Mouse (Mus musculus) embryonic facial prominence, embryonic 14.5 days (tissue): ENCODE measurements around the gene Itpk1. TPM values are rescaled to one million over a fixed set of nuclear protein-coding genes. Genes with fewer than 3 reads are reported as not detected.
A peak's percentile ranks its signal among the peaks of the same experiment; 100 is the strongest.

Source experiments
- ATAC-seq: fragments of 200-750 bp; cut with Nextera tagmentation; 2 replicates; pipeline ENCODE4 v1.8.0; 2017; ENCODE audit warnings: low read depth, moderate number of reproducible peaks, moderate TSS enrichment
- DNase-seq: peaks from one replicate; pipeline ENCODE4 v3.0.0-alpha.2; 2015; ENCODE audit warnings: low spot score
- H3K27ac ChIP-seq: fragments of 300-500 bp; sonication (generic); replicated peaks from 2 replicates; pipeline ENCODE4 v1.5.1; 2014; ENCODE audit warnings: low read depth, mild to moderate bottlenecking, low read length, moderate library complexity
- H3K27me3 ChIP-seq: fragments of 300-500 bp; sonication (generic); replicated peaks from 2 replicates; pipeline ENCODE4 v1.6.1; 2014; ENCODE audit warnings: low read length; ENCODE audit not compliant: control insufficient read depth, insufficient read depth
- H3K36me3 ChIP-seq: fragments of 300-500 bp; sonication (generic); 2 replicates; pipeline ENCODE4 v1.6.1; 2014; ENCODE audit warnings: low read length, mixed read lengths; ENCODE audit not compliant: control insufficient read depth, insufficient read depth
- H3K4me1 ChIP-seq: fragments of 300-500 bp; sonication (generic); 2 replicates; pipeline ENCODE4 v1.6.1; 2014; ENCODE audit warnings: antibody characterized with exemption, low read length; ENCODE audit not compliant: control insufficient read depth, insufficient read depth
- H3K4me2 ChIP-seq: fragments of 300-500 bp; sonication (generic); 2 replicates; pipeline ENCODE4 v1.6.1; 2014; ENCODE audit warnings: low read depth, mild to moderate bottlenecking, low read length, moderate library complexity, mixed read lengths
- H3K4me3 ChIP-seq: fragments of 300-500 bp; sonication (generic); 2 replicates; pipeline ENCODE4 v1.5.1; 2014; ENCODE audit warnings: low read depth, mild to moderate bottlenecking, low read length
- H3K9ac ChIP-seq: fragments of 300-500 bp; sonication (generic); 2 replicates; pipeline ENCODE4 v1.6.1; 2014; ENCODE audit warnings: low read depth, mild to moderate bottlenecking, low read length, moderate library complexity, mixed read lengths
- H3K9me3 ChIP-seq: fragments of 300-500 bp; sonication (generic); 2 replicates; pipeline ENCODE4 v1.6.1; 2016; ENCODE audit warnings: low read length; ENCODE audit not compliant: control insufficient read depth
- WGBS: fragments of 180-500 bp; shearing (Covaris S2); extraction: QIAGEN DNeasy Blood & Tissue Kit; methylation state at CpG from one replicate; pipeline ENCODE4 v1.1.7; 2014; 5-methylcytosine and 5-hydroxymethylcytosine counted together
- polyA plus RNA-seq: library from polyadenylated mRNA; unstranded; fragments of >200 nt; fragmentation: Nextera tagmentation; extraction: Ambion mirVana; gene quantifications from 2 replicates; pipeline ENCODE4 v1.2.1, GENCODE M21; 2014

Itpk1 gene
- polyA plus RNA-seq, 1 experiment from 2014 or later = 9.6 TPM

DNA sequence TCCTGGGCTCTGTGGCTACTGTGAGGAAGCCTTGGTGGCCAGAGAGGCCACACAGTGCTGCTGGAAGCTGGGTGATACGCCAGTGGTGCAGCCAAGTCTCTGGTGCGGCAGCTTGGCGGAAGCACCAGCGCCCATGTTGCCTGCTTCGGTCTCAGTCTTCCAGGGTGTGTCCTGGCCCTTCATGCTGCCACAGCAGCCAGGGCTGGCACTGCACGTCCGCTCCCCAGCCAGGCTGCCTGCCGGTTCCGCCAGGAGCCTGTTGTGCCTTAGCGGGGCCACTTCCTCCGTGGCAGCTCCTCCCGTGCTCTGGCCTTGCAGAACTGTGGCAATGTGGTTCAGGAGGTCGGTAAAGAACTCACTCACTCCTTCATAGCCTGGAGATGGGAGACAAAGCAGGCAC is 134.6 kb downstream of the Itpk1 start:
- whole genome bisulfite sequencing = 88% methylated on average over 13 of the region's 13 CpGs
- H3K4me1 ChIP-seq = no peaks in the 10 kb centered on the region
- 0 out of 2 replicates have a peak, but pooled peaks cover 10% of the 10 kb centered on the region for H3K36me3 ChIP-seq
- no peaks in the 10 kb centered on the region for H3K9me3 ChIP-seq
- H3K9ac ChIP-seq = no peak overlapping the region
- H3K27me3 ChIP-seq = no peaks in the 10 kb centered on the region
- H3K4me2 ChIP-seq = no peak overlapping the region
- H3K4me3 ChIP-seq = no peak overlapping the region
- H3K27ac ChIP-seq = no peak overlapping the region
- no peak for DNase-seq
- no peak for ATAC-seq

DNA sequence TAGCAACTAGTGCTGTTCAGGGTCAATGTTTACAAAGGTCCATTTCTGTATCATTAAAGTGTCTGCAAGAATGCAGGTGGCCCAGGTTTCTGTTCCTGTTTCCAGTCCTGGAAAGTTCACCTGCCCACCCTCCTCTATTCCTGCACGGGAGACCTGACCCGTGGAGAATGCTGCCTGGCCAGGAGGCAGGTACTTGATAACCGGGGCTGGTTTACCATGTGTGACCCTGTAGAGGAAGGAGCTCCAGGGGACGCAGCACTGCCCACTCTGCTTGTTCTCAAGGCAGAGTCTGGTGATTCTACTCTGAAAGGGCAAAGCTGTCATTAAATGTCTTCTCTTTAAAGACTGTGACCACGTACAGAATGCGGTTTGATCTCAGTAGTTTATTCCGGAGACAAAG is 136.5 kb downstream of the Itpk1 start:
- 65% methylated on average over 7 of the region's 7 CpGs for WGBS
- ATAC-seq (no peak), DNase-seq (no peak)
- Histone ChIP-seq H3K4me2 (no peak overlapping the region), H3K27me3 (no peaks in the 10 kb centered on the region), H3K27ac (no peak overlapping the region), H3K4me3 (no peak overlapping the region), H3K4me1 (no peaks in the 10 kb centered on the region), H3K36me3 (no peaks in the 10 kb centered on the region), H3K9me3 (no peaks in the 10 kb centered on the region), H3K9ac (no peak overlapping the region)

DNA sequence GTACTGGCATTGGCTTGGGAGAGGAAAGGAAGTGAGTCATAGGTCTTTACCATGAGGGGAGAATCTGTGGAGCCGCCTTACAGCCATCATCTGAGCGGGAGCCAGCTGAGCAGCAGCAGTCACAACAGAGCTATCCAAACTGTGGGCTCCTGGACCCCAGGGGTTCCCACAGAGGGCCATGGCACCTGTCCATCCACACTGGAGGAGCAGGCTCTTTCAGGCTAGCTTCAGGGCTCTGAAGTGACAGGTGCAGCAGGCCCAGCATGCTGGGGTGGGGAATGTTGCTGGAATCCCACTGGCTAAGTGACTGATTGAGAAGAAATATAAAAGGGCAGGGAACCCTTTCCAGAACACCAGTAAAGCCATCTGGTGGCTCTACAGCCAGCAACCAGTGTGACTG is 137.8 kb downstream of the Itpk1 start:
- Histone ChIP-seq H3K4me2 (no peak overlapping the region), H3K4me1 (no peaks in the 10 kb centered on the region), H3K4me3 (no peak overlapping the region), H3K27me3 (no peaks in the 10 kb centered on the region), H3K9me3 (no peaks in the 10 kb centered on the region), H3K27ac (no peak overlapping the region), H3K36me3 (no peaks in the 10 kb centered on the region), H3K9ac (no peak overlapping the region)
- 65% methylated on average over 2 of the region's 2 CpGs for WGBS
- DNase-seq (no peak), ATAC-seq (no peak; the same call in 1 of the 2 replicates)

DNA sequence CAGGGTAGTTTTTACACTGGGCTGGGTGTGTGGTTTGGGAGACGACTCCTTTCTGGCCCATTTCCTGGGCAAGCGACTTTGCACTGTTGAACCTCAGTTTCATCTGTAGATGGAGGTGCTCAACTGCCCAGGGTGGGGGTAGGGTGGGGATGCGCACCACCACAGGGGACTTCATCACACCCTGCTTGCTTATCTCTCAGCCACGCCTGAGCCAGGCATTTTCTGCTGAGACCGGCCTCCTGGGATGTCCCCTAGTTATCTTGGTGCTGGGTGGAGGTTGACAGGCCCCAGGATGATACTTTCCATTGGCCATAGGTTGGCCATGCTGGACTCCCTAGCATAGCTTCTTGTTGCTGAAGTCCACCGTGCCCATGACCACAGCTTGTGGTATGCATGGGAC is 139.6 kb downstream of the Itpk1 start:
- no peaks in the 10 kb centered on the region for H3K4me1 ChIP-seq
- WGBS = 78% methylated on average over 6 of the region's 6 CpGs
- DNase-seq (no peak), ATAC-seq (no peak)
- H3K27me3 ChIP-seq = no peaks in the 10 kb centered on the region
- H3K4me2 ChIP-seq = no peak overlapping the region
- no peak overlapping the region for H3K4me3 ChIP-seq
- no peaks in the 10 kb centered on the region for H3K9me3 ChIP-seq
- no peak overlapping the region for H3K27ac ChIP-seq
- H3K9ac ChIP-seq = no peak overlapping the region
- H3K36me3 ChIP-seq = no peaks in the 10 kb centered on the region

DNA sequence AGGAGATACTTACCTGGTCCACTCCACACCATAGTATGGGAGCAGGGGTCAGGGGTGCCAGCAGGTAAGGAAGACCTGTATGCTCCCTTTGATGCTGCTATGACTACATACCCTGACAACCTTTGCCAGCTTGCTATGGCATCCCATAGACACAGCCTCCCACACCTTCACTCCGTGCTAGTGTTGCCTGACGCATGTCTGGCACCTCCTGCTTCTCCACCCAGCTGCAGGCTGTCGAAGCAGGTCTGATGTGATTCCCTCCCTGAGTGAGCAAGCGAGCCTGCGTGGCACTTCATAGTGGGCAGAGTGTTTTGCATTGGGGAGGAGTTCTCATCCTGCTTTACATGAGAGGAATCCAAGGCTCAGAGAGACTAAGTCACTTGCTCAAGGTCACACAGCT is 147.4 kb downstream of the Itpk1 start:
- WGBS = 85% methylated on average over 5 of the region's 5 CpGs
- no peak overlapping the region for H3K27ac ChIP-seq
- DNase-seq = no peak
- ATAC-seq = no peak
- H3K4me3 ChIP-seq = no peak overlapping the region
- H3K4me1 ChIP-seq = no peaks in the 10 kb centered on the region
- H3K36me3 ChIP-seq = no peaks in the 10 kb centered on the region
- H3K4me2 ChIP-seq = no peak overlapping the region
- no peaks in the 10 kb centered on the region for H3K9me3 ChIP-seq
- H3K27me3 ChIP-seq = peaks cover 24% of the 10 kb centered on the region
- no peak overlapping the region for H3K9ac ChIP-seq

DNA sequence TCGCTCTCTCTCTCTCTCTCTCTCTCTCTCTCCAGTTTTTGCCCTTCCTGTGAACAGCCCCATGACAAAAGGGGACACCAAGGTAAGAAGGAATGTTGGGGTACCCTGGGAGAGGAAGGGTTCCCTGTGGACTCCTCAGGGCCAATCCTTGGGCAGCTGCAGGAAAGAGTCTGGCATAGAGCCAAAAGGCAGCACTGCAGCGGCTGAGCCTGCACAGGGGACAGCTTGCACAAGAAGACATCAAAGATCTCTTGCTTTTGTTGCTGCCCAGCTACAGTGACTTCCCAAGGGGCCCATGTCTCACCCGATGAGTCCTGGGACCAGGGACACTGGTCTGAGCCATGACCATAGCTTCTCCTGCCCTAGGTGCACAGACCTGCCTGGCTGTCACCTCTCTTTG is 148.9 kb downstream of the Itpk1 start:
- H3K9ac ChIP-seq = no peak overlapping the region
- no peak overlapping the region for H3K4me3 ChIP-seq
- ATAC-seq (peak; percentile 14; the same call in 1 of the 2 replicates), DNase-seq (no peak)
- no peak overlapping the region for H3K27ac ChIP-seq
- peaks cover 24% of the 10 kb centered on the region for H3K27me3 ChIP-seq
- H3K9me3 ChIP-seq = no peaks in the 10 kb centered on the region
- H3K4me1 ChIP-seq = no peaks in the 10 kb centered on the region
- WGBS = 61% methylated on average over 2 of the region's 3 CpGs
- H3K4me2 ChIP-seq = no peak overlapping the region
- no peaks in the 10 kb centered on the region for H3K36me3 ChIP-seq

DNA sequence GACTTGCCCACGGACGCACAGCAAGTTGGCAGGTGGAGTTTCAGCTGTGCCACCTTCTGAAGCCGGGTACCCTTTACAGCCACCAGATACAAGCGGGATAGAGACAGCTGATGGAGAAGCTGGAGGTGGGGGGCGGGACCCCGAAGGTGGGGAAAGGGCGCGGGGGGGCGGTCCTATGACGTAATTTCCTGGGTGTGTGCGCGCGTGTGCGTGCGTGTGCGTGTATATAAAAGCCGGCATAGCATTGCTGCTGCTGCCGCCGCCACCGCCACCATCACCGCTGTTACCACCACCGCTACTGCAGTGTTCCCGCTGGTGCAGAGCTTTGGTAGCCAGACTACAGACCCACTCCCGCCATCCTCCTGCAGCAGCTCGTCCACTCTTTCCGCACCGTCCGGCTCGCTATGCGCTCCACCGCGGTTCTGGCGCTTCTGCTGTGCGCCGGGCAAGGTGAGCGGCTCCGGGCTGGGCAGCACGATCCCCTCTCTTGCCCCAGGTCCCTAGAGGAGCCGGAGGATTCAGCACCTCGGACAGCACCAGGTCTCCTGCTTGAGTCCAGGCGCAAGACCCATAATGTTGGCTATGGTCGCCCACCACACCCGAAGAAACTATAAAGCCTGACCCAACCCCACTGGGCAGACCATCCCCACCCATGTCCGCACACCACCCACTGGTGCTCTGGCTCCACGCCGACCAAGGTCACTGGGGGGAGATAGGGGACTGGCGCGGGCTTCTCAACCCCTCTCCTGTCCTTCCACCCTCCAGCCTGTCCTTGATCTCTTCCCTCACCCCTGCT is 149.8 kb downstream of the Itpk1 start, which contains the start of gene Chga:
TSS of gene Chga (plus strand) at position 249 of the 796 bp plus-strand sequence.
- Histone ChIP-seq H3K9me3 (no peaks in the 10 kb centered on the region), H3K4me2 (peak within 1 kb of the TSS; percentile 50), H3K36me3 (no peaks in the 10 kb centered on the region), H3K4me3 (peak within 1 kb of the TSS; percentile 32), H3K27ac (no peak within 1 kb of the TSS), H3K4me1 (no peaks in the 10 kb centered on the region), H3K9ac (no peak within 1 kb of the TSS), H3K27me3 (peaks cover 24% of the 10 kb centered on the region)
- peak; percentile 85 for DNase-seq
- WGBS = 5% methylated on average over 18 of the region's 48 CpGs
- ATAC-seq = peak; percentile 69

DNA sequence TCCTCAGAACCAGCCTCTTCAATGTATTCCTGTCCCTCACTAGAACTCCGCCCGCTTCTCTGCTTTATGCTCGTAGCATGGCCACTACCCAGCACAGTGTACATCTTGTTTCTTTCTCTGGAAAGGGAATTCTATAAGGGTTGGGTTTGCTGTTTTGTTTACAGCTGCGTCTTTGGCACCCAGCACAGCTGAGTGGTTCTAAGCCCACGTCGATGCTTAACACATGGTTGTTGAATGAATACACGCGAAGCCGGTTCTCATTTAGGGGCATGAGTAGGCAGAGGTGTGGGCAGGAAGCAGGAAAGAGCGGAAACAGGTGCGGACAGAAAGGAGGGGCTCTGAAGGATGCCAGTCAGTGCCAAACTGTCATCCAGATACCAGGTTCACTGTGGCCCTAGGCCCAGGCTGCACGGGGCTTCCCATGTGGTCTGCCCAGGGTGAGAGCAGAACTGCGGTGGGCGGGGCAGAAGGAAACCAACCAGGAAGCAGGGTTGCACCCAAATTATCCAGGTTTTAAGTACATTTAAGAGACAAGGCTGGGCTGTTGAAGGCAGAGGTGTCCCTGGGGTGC is 150.9 kb downstream of the Itpk1 start:
- no peaks in the 10 kb centered on the region for H3K36me3 ChIP-seq
- H3K27me3 ChIP-seq = peaks cover 24% of the 10 kb centered on the region
- H3K9me3 ChIP-seq = no peaks in the 10 kb centered on the region
- DNase-seq (no peak), ATAC-seq (no peak)
- H3K9ac ChIP-seq = no peak overlapping the region
- no peak overlapping the region for H3K4me3 ChIP-seq
- no peaks in the 10 kb centered on the region for H3K4me1 ChIP-seq
- no peak overlapping the region for H3K27ac ChIP-seq
- H3K4me2 ChIP-seq = no peak overlapping the region
- WGBS = 75% methylated on average over 14 of the region's 14 CpGs

DNA sequence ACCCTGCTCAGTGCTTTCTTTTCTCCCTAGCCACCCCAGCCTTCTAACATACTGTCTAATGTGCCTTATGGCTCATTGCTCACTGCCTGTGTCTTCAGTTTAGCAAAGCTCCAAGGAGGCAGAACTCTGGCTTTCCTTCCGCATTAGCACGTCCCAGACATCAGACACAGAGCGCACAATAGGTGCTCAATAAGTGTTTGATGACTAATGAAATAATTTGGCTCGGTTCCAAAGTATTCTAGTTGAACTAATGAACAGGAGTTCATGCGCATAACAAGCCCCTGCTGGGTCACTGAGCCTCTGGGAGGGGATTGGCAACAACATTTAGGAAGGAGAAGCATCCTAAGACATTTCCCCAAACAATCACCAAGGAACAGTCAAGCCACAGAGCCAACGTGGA is 152.7 kb downstream of the Itpk1 start:
- Histone ChIP-seq H3K4me3 (no peak overlapping the region), H3K4me2 (no peak overlapping the region), H3K4me1 (no peaks in the 10 kb centered on the region), H3K27ac (no peak overlapping the region), H3K27me3 (peaks cover 24% of the 10 kb centered on the region), H3K9ac (no peak overlapping the region), H3K36me3 (no peaks in the 10 kb centered on the region), H3K9me3 (no peaks in the 10 kb centered on the region)
- 71% methylated on average over 6 of the region's 6 CpGs for WGBS
- no peak for ATAC-seq
- DNase-seq = no peak
